Mouse (Mus musculus) effector memory CD4-positive, alpha-beta T cell, adult 5 months (primary cell): ENCODE measurements around the gene Slc9a5. TPM values are rescaled to one million over a fixed set of nuclear protein-coding genes. Genes with fewer than 3 reads are reported as not detected.

ENCODE experiments used
- polyA plus RNA-seq: library from polyadenylated mRNA; unstranded; fragments of 100-300 nt; shearing (Covaris generic); gene quantifications from one replicate; pipeline ENCODE4 v1.2.1, GENCODE M21; 2017

The Slc9a5 gene
- 0.12 TPM for polyA plus RNA-seq

DNA sequence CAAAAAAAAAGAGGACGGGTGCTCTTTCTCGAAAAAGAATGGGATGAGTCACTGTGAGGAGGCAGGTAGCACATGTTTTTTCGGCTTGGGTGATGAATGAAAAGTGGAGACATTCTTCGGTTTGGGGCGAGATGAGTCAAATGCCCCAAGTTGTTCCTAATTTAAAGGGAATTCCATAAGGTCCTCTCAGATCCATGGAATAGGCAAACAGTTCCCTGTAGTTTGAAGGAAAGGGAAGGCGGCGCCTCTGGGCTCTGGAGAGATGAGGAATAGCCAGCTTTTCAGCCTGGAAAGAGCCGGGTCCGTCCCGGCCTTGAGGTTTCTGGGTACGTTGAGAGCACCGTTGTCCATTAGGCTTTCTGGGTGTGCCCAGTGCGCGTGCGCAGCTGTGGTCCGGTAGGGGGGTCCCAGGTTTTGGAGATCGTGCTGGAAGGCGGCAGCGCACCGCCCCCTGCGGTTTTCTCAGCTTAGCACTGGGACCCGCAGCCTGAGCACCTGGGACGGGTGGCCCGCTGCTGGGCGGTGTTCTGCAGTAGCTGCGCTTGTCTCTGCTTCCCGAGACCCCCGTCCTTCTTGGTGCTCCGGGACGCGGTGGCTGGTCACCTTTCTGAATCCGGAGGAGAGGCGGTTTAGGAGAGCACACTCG is at the start of gene Slc9a5:
TSS of gene Slc9a5 (plus strand) at position 394 of the 646 bp plus-strand sequence.

DNA sequence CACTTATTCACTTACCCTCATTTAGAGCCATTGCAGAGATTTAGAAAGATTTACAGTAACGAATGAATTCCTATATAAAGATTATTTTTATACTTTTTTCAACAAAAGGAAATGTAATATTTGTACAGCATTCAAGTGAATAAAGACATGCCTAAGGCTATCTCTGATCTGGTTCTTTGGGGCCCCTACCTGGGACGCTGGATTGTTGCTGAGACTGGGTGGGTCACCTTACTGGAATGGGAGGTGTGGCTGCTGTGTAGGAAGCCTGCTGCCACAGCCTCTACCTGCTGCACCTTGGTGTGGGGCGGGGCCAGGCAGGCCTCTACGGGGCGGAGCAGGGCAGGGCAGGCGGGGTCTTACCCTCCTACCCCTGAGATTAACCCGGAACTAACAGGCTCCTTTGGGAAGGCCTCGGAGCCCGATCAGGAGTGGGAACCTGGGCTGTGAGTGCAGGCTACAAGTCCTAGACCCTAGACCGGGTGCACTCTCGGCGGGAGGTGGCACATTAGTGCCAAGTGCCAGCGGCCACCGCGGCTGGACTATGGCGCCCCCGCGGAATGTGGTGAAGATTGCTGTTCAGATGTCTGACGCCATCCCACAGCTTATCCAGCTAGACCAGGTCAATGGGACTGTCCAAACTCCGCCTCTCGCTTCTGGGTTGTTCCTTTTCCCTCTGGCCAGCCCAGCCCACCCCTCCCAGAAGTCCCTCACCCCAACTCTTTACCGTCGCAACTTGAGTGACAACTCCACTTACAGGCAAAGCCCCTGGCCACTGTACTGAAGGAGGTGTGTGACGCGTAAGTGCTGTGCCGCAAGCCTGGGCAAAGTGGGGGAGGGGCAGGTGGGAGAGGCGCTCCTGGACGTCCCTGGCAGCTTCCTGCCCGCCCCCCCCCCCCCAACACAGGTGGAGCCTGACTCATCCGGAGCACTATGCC is 43.2 kb upstream of the Slc9a5 start, which contains the start of gene Elmo3:
TSS of gene Elmo3 (plus strand) at position 391 of the 935 bp plus-strand sequence.

DNA sequence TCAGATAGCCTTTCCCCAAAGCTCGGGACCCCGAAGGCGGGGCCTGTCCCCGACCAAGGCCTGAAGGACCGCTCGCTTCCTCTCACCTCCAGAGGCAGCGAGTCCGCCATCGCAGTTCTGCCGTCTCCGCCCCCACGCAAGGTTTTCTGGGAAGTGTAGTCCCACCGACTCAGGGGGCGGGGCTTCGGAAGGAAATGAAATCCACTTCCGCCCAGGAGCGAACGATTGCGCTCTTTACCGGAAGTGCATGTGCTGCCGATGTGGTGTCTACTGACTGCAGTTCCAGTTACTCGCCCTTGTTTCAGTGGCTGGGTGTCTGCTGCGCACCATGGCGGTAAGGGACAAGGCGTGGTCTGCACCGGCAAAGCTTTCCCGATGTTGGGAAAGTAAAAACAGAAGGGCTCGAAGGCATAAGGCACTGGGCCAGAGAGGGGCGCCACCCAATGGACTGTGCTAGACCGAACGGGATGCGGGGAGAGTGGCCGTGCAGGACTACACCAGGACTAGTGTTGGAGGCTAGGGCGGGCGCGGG is 22.4 kb upstream of the Slc9a5 start, which contains the start of the genes Lrrc29 and Tmem208:
TSS of gene Lrrc29 (minus strand) at position 138 of the 532 bp plus-strand sequence.
TSS of gene Tmem208 (plus strand) at position 214 of the 532 bp plus-strand sequence.

DNA sequence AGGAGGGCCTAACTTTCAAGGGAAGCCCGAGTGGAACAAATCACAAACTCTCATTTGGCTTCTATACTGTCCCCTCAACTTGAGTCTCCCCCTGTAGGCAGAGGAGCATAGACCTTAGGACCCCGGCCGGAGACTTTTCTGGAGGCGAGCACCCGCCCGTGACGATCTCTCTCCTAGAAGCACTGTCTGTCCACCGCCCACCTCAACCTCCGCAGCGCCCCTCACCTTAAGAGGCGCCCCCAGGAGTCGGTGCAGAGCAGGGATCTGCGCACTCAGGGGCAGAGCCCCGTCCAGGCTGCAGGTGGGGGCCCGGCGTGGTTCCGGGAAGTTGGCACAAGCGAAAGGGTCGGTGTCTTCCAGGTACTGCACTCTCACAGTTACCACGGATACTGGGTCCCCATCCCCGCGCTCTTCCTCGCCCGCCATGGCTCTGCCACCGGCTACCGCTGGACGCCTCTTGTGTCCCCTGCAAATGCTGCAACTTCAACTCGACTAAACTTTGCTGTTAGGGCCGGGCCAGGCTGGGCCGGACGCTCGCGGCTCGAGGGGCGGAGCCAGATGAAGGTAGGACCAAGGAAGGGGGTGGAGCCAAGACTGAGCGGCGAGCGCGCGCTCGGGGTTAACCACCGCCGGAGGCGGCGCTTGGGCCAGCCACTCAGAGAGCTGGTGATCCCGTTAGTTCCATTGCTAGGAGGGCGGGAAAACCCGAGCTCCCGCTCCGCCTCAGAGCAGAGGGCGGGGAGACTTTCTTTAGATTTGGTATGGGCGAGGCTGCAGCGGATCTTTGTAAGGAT is 1.0 kb upstream of the Slc9a5 start, which contains the start of gene Fhod1:
TSS of gene Fhod1 (minus strand) at position 526 of the 794 bp plus-strand sequence.

GRCm38 (mm10) chr8:105373032-105373431 is 24.4 kb downstream of the Slc9a5 start, which contains the start of gene Plekhg4:
TSS of gene Plekhg4 (plus strand) at chr8:105373274.

DNA sequence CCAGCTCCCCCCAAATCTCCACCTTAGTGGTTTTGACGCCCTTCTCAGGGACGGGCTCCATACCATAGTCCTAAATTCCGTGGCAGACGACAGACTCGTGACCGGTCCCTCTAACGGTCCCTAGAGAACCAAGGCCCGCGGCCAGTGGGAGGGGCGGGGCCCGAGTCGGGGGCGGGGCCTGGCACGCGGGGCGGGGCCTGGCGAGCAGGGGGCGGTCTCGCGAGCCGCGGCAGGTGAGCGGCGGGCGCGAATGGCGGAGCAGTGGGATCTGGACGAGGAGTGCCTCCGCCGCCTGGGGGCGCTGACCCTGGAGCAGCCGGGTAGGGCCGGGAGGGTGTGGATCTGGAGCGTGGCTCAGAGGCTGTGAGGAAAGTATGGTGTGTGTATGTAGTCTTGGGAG is 64.7 kb downstream of the Slc9a5 start, which contains the start of the genes Kctd19 and Lrrc36:
TSS of gene Kctd19 (minus strand) at position 112 of the 400 bp plus-strand sequence.
TSS of gene Lrrc36 (plus strand) at position 181 of the 400 bp plus-strand sequence.

Other genes starting within 250 kb of the Slc9a5 start
- not detected for gene Ces4a, start 217.0 kb upstream of the Slc9a5 start, polyA plus RNA-seq
- gene Cbfb, start 178.2 kb upstream of the Slc9a5 start, polyA plus RNA-seq: 91.0 TPM
- gene D230025D16Rik, start 123.7 kb upstream of the Slc9a5 start, polyA plus RNA-seq: 19.4 TPM
- gene B3gnt9, start 93.7 kb upstream of the Slc9a5 start, polyA plus RNA-seq: 0.67 TPM
- gene Tradd, start 84.2 kb upstream of the Slc9a5 start, polyA plus RNA-seq: 46.7 TPM
- gene Fbxl8, start 84.2 kb upstream of the Slc9a5 start, polyA plus RNA-seq: 9.4 TPM
- gene Hsf4, start 79.0 kb upstream of the Slc9a5 start, polyA plus RNA-seq: 2.4 TPM
- not detected for gene Nol3, start 72.7 kb upstream of the Slc9a5 start, polyA plus RNA-seq
- 2.6 TPM for gene 4931428F04Rik, start 59.0 kb upstream of the Slc9a5 start, polyA plus RNA-seq
- 1.3 TPM for gene Exoc3l, start 52.7 kb upstream of the Slc9a5 start, polyA plus RNA-seq
- gene E2f4, start 51.2 kb upstream of the Slc9a5 start, polyA plus RNA-seq: 134 TPM
- 5.1 TPM for gene Elmo3, start 43.2 kb upstream of the Slc9a5 start, polyA plus RNA-seq
- 1.1 TPM for gene Lrrc29, start 22.6 kb upstream of the Slc9a5 start, polyA plus RNA-seq
- gene Tmem208, start 22.5 kb upstream of the Slc9a5 start, polyA plus RNA-seq: 54.6 TPM
- gene Fhod1, start 890 bp upstream of the Slc9a5 start, polyA plus RNA-seq: 0.79 TPM
- gene Plekhg4, start 24.4 kb downstream of the Slc9a5 start, polyA plus RNA-seq: not detected
- not detected for gene Kctd19, start 64.7 kb downstream of the Slc9a5 start, polyA plus RNA-seq
- gene Lrrc36, start 64.7 kb downstream of the Slc9a5 start, polyA plus RNA-seq: not detected
- 1.8 TPM for gene Tppp3, start 122.7 kb downstream of the Slc9a5 start, polyA plus RNA-seq
- gene Zdhhc1, start 148.1 kb downstream of the Slc9a5 start, polyA plus RNA-seq: 9.3 TPM
- gene Hsd11b2, start 169.9 kb downstream of the Slc9a5 start, polyA plus RNA-seq: 0.74 TPM
- gene Atp6v0d1, start 217.2 kb downstream of the Slc9a5 start, polyA plus RNA-seq: 68.6 TPM